Mouse (Mus musculus) heart, postnatal 4 days (tissue): Measurements from ENCODE around the gene Hes3. TPM values are rescaled to one million over a fixed set of nuclear protein-coding genes. Genes with fewer than 3 reads are reported as not detected.

ENCODE experiments used
- DNase-seq: peaks from one replicate; pipeline ENCODE4 v3.0.0; 2021
- total RNA-seq, 2 experiments: library from RNA; stranded (reverse); gene quantifications; 2 replicates each; pipeline ENCODE4 v1.2.3; 2021

Gene Hes3
- total RNA-seq, 2 experiments from 2014 or later, result not detected

GRCm38 (mm10) chr4:152304685-152305084 lies 13.2 kb upstream of the Hes3 start:
- DNase-seq, result no peak

- DNase-seq, result no peak
Measured at GRCm38 (mm10) chr4:152303172-152303571, 11.7 kb upstream of the Hes3 start.

- no peak for DNase-seq
Measured at GRCm38 (mm10) chr4:152302012-152302411, 10.6 kb upstream of the Hes3 start.

- DNase-seq, result no peak
Measured at GRCm38 (mm10) chr4:152300375-152300774, 8.9 kb upstream of the Hes3 start.

- DNase-seq, result no peak
Measured at GRCm38 (mm10) chr4:152298836-152299235, 7.4 kb upstream of the Hes3 start.

- peak; percentile 100 for DNase-seq
Measured at GRCm38 (mm10) chr4:152296874-152297861, 5.7 kb upstream of the Hes3 start, which contains the start of gene Icmt. Gene Icmt, plus strand, starts transcription at chr4:152297227.

GRCm38 (mm10) chr4:152296371-152296770 lies 4.9 kb upstream of the Hes3 start:
- DNase-seq, result no peak

- no peak for DNase-seq
Measured at GRCm38 (mm10) chr4:152295916-152296315, 4.5 kb upstream of the Hes3 start.

GRCm38 (mm10) chr4:152294188-152294929 lies 2.9 kb upstream of the Hes3 start:
- DNase-seq, result no peak

- no peak for DNase-seq
Measured at GRCm38 (mm10) chr4:152292102-152292765, 772 bp upstream of the Hes3 start.

GRCm38 (mm10) chr4:152290991-152291390 lies 471 bp downstream of the Hes3 start:
- DNase-seq, result no peak

- DNase-seq, result no peak
Measured at GRCm38 (mm10) chr4:152290385-152290784, 1.1 kb downstream of the Hes3 start.

- DNase-seq, result no peak
Measured at GRCm38 (mm10) chr4:152288398-152288945, 3.0 kb downstream of the Hes3 start.

GRCm38 (mm10) chr4:152287317-152288120 lies 3.9 kb downstream of the Hes3 start:
- no peak for DNase-seq

GRCm38 (mm10) chr4:152286887-152287286 lies 4.6 kb downstream of the Hes3 start:
- peak; percentile 86 for DNase-seq

GRCm38 (mm10) chr4:152286183-152286582 lies 5.3 kb downstream of the Hes3 start:
- no peak for DNase-seq

GRCm38 (mm10) chr4:152285505-152285904 lies 6.0 kb downstream of the Hes3 start:
- peak; percentile 77 for DNase-seq

- peak; percentile 93 for DNase-seq
Measured at GRCm38 (mm10) chr4:152283186-152283950, 8.1 kb downstream of the Hes3 start.

- DNase-seq, result no peak
Measured at GRCm38 (mm10) chr4:152282721-152283120, 8.7 kb downstream of the Hes3 start.

GRCm38 (mm10) chr4:152281601-152282000 lies 9.9 kb downstream of the Hes3 start:
- no peak for DNase-seq

- no peak for DNase-seq
Measured at GRCm38 (mm10) chr4:152278986-152279385, 12.5 kb downstream of the Hes3 start.
